Mouse (Mus musculus): ENCODE results near the gene Ablim1.

Gene Ablim1

GRCm38 (mm10) chr19:57255157-57255556, 59.6 kb downstream of the Ablim1 start:
- no peak for DNase-seq

DNA sequence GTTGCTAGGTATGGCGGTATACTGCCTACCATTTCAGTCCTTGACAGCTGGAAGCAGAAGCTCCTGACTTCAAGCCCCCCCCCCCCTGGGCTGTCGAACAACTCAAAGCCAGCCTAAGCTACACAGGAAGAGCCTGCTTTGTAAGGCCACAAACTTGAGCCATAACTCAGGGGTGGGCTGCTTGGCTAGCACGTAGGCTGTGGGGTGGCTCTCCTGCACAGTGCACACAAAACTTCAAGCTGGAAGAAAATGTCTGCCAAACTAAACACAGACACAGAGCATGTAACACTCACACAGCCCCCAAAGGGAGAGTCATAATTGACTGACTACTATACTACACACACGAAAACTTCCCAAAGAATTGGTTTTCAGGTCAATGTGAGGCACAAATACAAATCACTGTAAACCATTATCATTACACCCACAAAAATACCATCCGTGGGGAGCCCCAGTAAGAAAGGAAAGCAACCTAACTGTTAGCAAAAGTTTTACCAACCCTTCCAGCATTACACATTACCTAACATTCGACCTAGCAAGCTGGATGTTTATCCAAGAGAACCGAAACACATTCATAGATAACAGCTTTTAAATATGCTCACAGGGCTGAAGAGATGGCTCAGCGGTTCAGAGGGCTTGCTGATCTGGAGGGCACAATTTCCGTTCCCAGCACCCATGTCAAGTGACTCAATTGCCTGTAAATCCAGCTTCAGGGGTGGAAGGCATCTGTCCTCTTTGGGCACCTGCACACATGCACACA, 61.8 kb downstream of the Ablim1 start:
- DNase-seq, result no peak

DNA sequence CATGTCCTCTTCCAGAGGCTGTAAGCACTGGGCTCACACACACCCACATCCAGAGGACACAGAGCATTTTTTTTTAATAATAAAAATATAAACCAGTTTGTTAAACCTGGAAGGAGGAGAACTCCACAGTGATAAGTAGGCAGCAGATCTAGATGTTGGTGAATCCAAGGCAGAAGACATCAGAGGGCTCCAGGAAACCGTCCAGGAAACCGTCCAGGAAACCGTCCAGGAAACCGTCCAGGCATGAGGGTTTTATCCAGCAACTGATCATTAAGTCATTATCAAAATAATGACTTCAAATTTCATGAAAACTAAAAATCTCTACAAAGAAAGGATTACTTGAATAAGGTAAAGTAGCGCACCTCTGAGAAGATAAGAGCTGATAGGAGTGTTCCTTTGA, 65.9 kb downstream of the Ablim1 start:
- no peak for DNase-seq

DNA sequence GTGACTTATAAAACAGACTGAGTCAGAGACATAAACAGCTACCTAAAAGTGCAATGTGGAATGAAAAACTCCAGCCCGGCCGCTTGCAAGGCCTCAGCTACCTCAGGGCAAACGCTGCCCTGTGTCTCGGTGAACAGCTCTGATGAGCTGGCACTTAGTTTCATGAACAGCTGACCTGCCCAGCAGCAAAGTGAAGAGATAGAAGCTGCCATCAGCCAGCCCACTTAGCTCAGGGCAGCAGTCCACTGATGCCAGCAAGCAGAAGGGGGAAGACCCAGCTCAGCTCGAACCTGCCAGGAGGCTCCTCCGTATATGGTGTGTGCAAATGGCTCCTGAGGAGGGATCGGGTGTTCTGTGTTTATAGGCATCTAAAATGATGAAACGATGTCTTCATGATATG, 67.5 kb downstream of the Ablim1 start:
- DNase-seq, result no peak

DNA sequence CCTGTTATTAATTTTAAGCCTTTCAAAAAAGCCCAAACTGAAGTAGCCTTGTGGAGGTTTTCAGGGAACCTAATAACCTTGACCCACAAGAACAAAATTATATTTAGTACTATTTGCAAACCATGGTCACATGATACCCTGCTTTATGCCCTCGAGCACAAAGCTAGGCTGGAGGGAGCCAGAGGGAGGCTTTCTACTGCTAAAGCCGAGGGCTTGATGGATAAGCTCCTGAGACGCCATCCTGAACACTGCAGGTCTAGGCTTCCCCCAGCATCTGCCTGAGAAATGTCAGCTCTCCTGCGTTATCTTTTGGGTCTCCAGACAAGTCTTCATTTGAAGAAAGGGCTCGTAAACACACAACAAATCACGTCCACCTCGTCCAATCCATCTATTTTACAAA, 70.4 kb downstream of the Ablim1 start:
- DNase-seq, result no peak

GRCm38 (mm10) chr19:57243606-57244005, 71.1 kb downstream of the Ablim1 start:
- DNase-seq, result peak; percentile 45

GRCm38 (mm10) chr19:57243191-57243590, 71.5 kb downstream of the Ablim1 start:
- no peak for DNase-seq

DNA sequence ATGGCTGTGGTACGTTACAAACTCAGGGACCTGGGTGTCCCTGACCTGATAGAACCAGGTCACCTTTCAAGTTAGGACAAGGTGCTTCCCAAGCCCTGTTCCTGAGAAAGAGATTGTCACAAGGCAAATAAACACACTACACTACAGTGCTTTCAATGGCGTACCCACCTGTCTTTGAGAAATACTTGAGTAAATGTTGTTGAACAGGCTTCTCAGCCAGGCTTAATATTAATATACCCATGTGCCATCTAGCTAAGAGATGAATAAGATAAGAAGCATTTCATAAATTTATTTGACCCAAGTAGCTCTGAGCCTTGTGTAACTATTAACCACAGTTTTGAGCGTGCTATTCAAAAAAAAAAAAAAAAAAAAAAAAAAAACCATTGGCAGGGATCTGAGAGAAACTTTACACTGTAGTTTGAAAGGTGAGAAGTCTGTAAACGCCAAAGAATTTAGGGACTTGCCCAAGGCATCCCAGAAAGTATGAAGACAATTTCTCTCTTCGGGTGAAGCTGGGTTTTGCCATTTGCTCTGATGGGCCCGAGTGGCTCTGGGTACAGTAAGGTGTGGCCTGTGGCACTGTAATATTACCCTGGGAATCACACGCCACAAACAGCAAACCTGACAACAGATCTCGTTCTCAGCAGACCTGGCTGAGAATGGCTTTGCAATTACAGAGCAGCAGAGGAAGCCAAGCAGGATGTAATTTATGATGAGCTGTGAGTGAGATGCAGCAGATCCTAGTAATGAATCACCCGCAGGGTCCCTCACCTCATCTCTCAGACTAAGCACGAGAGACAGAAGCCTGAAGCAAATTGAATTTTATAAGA, 73.1 kb downstream of the Ablim1 start:
- peak; percentile 44 for DNase-seq

GRCm38 (mm10) chr19:57240259-57240658, 74.5 kb downstream of the Ablim1 start:
- no peak for DNase-seq

GRCm38 (mm10) chr19:57239176-57239784, 75.4 kb downstream of the Ablim1 start:
- peak; percentile 85 for DNase-seq

DNA sequence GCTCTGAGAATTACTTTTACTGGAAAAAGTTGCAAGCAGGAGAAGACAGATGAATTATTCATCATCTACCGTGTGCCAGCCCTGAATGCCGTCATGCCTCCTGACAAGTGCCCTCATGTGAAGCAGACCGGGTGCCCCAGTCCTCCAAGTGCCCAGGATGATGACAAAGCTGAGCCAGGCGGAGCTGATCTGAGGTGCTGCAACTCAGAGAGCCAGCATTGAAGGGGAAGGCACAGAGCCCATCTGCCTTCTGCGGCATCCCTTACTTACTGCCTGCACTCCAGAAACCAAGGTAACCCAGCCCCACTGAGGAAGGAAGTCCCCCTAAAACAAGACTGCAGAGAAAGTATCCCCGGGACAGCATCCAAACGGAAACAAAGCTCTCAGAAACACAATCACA, 76.3 kb downstream of the Ablim1 start:
- DNase-seq, result peak; percentile 57

GRCm38 (mm10) chr19:57237534-57237933, 77.2 kb downstream of the Ablim1 start:
- DNase-seq, result no peak

GRCm38 (mm10) chr19:57236647-57237046, 78.1 kb downstream of the Ablim1 start:
- DNase-seq, result no peak

DNA sequence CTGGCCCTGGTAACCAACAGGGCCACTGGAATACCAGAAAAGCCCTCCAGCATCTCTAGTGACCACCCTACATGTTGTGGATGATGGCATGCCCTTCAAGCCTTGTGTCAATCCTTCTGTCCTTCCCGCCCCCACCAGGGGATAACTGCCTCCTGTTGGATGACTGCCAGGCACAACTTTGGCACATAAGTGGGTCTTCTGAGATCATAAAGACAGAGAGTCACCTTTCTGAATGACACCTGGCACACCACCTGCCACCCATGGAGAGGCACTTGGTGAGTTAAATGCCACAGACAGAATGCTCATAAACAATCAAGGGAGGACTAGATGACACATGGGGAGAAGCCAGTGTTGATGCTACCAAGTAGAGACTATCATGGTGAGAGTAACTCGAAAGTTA, 78.8 kb downstream of the Ablim1 start:
- DNase-seq, result no peak

DNA sequence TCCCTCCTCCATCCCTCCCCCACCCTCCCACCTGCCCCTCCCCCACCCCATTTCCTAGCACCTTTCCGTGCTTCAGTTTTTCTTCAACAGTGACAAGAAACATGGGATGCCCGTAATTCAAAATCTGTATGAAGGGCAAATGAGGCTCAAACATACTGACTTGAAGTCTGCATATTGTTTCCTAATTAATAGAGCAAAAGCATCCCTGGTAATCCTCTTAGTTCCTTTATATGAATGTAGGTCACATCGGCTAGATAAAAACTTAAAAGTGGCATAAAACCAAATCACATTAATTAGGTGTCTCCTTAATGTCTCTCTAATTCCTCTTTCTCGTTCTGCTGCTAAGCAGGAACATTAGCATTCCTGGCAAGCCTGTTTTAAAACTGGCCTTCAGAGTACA, 83.7 kb downstream of the Ablim1 start:
- DNase-seq, result no peak

DNA sequence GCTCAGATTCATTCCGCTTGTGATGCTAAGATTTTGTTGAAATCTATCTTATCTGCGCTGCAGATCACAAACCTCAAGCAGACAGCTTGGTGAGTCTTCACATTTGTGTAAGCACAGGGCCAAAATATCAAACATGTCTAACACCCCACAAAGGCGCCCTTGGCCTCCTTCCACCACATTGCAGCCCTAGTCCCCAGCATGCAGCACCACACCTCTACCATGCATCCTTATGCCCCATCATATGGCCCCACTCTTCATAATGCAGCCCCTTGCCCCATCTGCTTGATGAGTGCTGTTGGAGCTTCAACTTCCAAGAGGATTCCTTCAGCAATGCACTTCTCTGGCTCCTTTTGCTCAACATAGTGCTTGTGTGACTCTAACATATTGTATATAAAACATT, 85.6 kb downstream of the Ablim1 start:
- DNase-seq, result no peak

DNA sequence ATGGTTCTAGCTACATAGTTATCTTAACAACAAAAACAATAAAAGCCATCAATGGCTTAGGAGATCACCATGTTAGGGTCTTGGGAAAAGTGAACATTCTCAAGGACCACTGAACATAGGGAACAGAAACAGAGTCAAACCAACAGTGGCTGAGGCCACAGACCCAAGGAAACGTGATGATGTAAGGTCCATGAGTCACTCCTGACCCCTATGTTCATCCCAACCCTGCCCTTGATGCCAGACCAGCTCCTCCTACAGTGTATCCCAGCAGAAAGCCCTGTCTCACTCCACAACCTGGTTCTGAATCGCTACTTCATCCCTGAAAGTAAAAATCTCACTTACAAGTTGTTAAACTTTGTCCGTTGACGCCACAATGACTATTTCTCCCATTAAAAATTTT, 86.1 kb downstream of the Ablim1 start:
- DNase-seq, result no peak

DNA sequence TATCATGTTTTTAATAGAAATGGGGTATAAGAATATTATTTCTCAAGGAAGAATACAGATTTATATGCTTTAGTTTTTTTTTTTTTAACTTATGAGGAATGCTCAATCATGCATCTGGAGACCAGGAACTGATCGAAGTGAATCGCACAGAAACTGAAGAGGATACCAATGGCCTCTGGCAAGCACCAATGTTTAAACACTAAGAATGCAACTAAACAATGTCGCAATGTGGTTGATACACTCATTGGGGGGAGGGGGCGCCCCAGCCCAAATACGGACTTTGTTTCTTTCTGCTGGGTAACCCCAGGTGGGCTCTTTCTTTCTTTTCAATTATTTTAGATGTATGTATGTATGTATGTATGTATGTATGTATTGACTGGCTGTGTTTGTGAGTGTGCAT, 90.3 kb downstream of the Ablim1 start:
- no peak for DNase-seq

- DNase-seq, result no peak
These were observed 91.0 kb downstream of the Ablim1 start for GRCm38 (mm10) chr19:57223686-57224085.

DNA sequence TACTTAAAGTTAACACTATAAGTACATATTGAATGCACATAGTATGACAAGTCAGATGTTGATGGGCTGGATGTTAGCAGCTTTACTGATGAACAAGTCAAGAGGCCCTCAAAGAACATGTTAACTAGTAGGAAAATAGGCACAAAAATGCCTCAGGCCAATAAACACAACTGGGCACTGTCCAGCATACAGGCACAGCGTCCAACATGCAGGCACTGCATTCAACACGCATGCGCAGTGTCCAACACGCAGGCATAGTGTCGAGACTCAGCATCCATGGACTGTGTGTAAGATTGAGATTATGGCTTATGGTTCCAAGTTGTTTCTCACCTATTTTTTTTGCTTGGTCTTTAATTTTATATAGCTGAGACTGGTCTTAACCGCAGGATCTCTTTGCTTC, 92.1 kb downstream of the Ablim1 start:
- DNase-seq, result no peak

- DNase-seq, result no peak
These were observed 93.0 kb downstream of the Ablim1 start for GRCm38 (mm10) chr19:57221684-57222235.

GRCm38 (mm10) chr19:57219758-57220157, 95.0 kb downstream of the Ablim1 start:
- DNase-seq, result no peak

DNA sequence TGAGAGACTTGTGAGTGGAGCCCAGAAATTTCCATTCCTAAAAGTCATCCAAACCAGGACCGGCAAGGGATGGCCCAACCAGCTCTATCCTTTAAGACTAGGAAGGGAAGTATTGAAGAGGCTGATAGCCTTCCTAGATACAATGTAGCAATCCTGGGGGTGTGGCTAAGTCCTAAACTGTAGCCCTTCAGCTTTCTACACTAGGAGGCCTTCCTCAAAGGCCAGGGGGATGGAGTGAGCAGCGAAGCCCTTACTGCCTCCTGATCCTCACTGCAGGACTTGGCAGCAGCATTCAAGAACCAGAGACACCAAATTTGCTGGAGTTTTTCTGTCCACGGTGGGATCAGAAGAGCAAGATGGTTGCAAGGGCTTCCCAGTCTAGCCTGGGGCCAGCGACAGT, 97.6 kb downstream of the Ablim1 start:
- DNase-seq, result no peak

GRCm38 (mm10) chr19:57215527-57215926, 99.2 kb downstream of the Ablim1 start:
- DNase-seq, result no peak

All from kidney, adult 9 months (tissue).